Mouse (Mus musculus): Measurements from ENCODE around the gene Cd44. TPM values are rescaled to one million over a fixed set of nuclear protein-coding genes. Genes with fewer than 3 reads are reported as not detected.

The Cd44 gene
- total RNA-seq, 4 experiments from 2014 or later, result 2.2 to 5.0 (median 3.4) TPM

DNA sequence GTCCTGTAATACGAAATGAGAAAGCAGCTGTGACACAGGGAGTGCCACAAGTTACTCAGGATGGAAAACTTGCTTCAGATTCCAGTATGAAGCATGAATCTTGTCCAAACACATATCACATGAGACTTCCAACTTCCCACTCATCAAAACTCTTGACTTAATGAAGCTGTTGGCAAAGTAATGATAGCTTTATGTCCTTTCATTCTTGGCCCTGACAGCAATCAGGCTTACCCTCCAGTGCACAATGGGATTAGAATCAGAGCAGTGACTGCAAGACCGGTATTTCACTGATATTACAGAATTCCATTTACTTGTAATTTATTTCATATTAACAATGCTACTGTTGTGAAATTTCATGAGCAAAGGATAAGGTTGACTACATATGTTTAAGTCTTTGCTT, 137.5 kb downstream of the Cd44 start:
- no peak for DNase-seq (ENCODE audit: low spot score in 2 of 2)

DNA sequence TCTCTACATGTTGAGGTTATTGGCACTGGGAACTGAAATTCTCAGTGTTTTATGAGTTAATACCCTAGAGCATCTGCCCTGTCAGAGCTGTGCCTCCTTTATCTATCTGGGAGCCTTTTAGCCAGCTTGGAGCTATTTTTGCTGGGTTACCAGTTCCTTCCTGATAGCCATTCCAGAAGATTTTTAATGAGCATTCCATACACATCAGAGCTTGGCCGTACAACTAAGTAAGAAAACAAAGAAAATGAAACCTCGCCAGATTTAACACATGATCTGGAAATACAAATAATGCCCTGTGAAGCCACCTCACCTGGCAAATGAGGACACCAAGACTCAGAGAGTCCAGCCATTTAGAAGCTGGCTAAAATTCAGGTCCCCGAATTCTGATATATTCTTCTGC, 138.3 kb downstream of the Cd44 start:
- DNase-seq (ENCODE audit: low spot score in 2 of 2), result no peak

Other genes with a start within 250 kb of the Cd44 start
- gene Slc1a2, start 243.0 kb downstream of the Cd44 start, total RNA-seq (2022), result 1 to 10 TPM in 1 of 4 experiments, under 1 TPM in 3; 0.44 to 2.0 (median 0.51) TPM
- gene Pdhx, start 171.8 kb upstream of the Cd44 start, total RNA-seq (2022), result 10 to 100 TPM; 62.9 to 84.8 (median 77.1) TPM
- 10 to 100 TPM; 35.8 to 44.6 (median 37.9) TPM for gene Apip, start 172.0 kb upstream of the Cd44 start, total RNA-seq (2022)

All from gastrocnemius, adult 8-10 months (tissue).